Mouse (Mus musculus): Measurements from ENCODE around the gene Themis. TPM values are rescaled to one million over a fixed set of nuclear protein-coding genes. Genes with fewer than 3 reads are reported as not detected.

Gene Themis
- polyA plus RNA-seq, 1 experiment = not detected

- H3K4me1 ChIP-seq (ENCODE audit: control insufficient read depth) = no peaks in the 10 kb centered on the region
- TF ChIP-seq GATA1 (IDR thresholded peaks at IDR 0.05; ENCODE audit: low read length) (no peak), TAL1 (IDR thresholded peaks at IDR 0.05; ENCODE audit: low read length) (no peak)
- H3K27me3 ChIP-seq (ENCODE audit: control insufficient read depth) = no peaks in the 10 kb centered on the region
- H3K36me3 ChIP-seq (ENCODE audit: control insufficient read depth) = no peaks in the 10 kb centered on the region
- no peaks in the 10 kb centered on the region for H3K9me3 ChIP-seq (ENCODE audit: control insufficient read depth, low read length)
- H3K4me3 ChIP-seq (replicated peaks) = no peak overlapping the region
Observed at GRCm38 (mm10) chr10:28842605-28843004, 174.4 kb downstream of the Themis start.

GRCm38 (mm10) chr10:28843755-28844717 is 175.9 kb downstream of the Themis start:
- Histone ChIP-seq H3K9me3 (ENCODE audit: control insufficient read depth, low read length) (no peaks in the 10 kb centered on the region), H3K4me3 (replicated peaks) (no peak overlapping the region), H3K27me3 (ENCODE audit: control insufficient read depth) (no peaks in the 10 kb centered on the region), H3K36me3 (ENCODE audit: control insufficient read depth) (no peaks in the 10 kb centered on the region), H3K4me1 (ENCODE audit: control insufficient read depth) (no peaks in the 10 kb centered on the region)
- TF ChIP-seq GATA1 (IDR thresholded peaks at IDR 0.05; ENCODE audit: low read length) = no peak
- TF ChIP-seq TAL1 (IDR thresholded peaks at IDR 0.05; ENCODE audit: low read length) = no peak

GRCm38 (mm10) chr10:28856154-28856553 is 188.0 kb downstream of the Themis start:
- no peaks in the 10 kb centered on the region for H3K9me3 ChIP-seq (ENCODE audit: control insufficient read depth, low read length)
- TF ChIP-seq GATA1 (IDR thresholded peaks at IDR 0.05; ENCODE audit: low read length) = no peak
- no peak for TF ChIP-seq TAL1 (IDR thresholded peaks at IDR 0.05; ENCODE audit: low read length)
- no peaks in the 10 kb centered on the region for H3K4me1 ChIP-seq (ENCODE audit: control insufficient read depth)
- no peaks in the 10 kb centered on the region for H3K27me3 ChIP-seq (ENCODE audit: control insufficient read depth)
- H3K36me3 ChIP-seq (ENCODE audit: control insufficient read depth) = no peaks in the 10 kb centered on the region
- H3K4me3 ChIP-seq (replicated peaks) = no peak overlapping the region

- Histone ChIP-seq H3K9me3 (ENCODE audit: control insufficient read depth, low read length) (no peaks in the 10 kb centered on the region), H3K4me1 (ENCODE audit: control insufficient read depth) (no peaks in the 10 kb centered on the region), H3K36me3 (ENCODE audit: control insufficient read depth) (no peaks in the 10 kb centered on the region), H3K27me3 (ENCODE audit: control insufficient read depth) (no peaks in the 10 kb centered on the region), H3K4me3 (replicated peaks) (no peak overlapping the region)
- TF ChIP-seq TAL1 (IDR thresholded peaks at IDR 0.05; ENCODE audit: low read length) (no peak), GATA1 (IDR thresholded peaks at IDR 0.05; ENCODE audit: low read length) (no peak)
Observed at GRCm38 (mm10) chr10:28870580-28871354, 202.6 kb downstream of the Themis start.

GRCm38 (mm10) chr10:28874605-28875004 is 206.4 kb downstream of the Themis start:
- Histone ChIP-seq H3K4me3 (replicated peaks) (no peak overlapping the region), H3K4me1 (ENCODE audit: control insufficient read depth) (no peaks in the 10 kb centered on the region), H3K27me3 (ENCODE audit: control insufficient read depth) (no peaks in the 10 kb centered on the region), H3K36me3 (ENCODE audit: control insufficient read depth) (no peaks in the 10 kb centered on the region), H3K9me3 (ENCODE audit: control insufficient read depth, low read length) (no peaks in the 10 kb centered on the region)
- TF ChIP-seq GATA1 (IDR thresholded peaks at IDR 0.05; ENCODE audit: low read length) = no peak
- TF ChIP-seq TAL1 (IDR thresholded peaks at IDR 0.05; ENCODE audit: low read length) = no peak

GRCm38 (mm10) chr10:28887643-28888042 is 219.5 kb downstream of the Themis start:
- no peaks in the 10 kb centered on the region for H3K36me3 ChIP-seq (ENCODE audit: control insufficient read depth)
- TF ChIP-seq GATA1 (IDR thresholded peaks at IDR 0.05; ENCODE audit: low read length) (no peak), TAL1 (IDR thresholded peaks at IDR 0.05; ENCODE audit: low read length) (no peak)
- no peaks in the 10 kb centered on the region for H3K27me3 ChIP-seq (ENCODE audit: control insufficient read depth)
- H3K9me3 ChIP-seq (ENCODE audit: control insufficient read depth, low read length) = no peaks in the 10 kb centered on the region
- H3K4me1 ChIP-seq (ENCODE audit: control insufficient read depth) = no peaks in the 10 kb centered on the region
- no peak overlapping the region for H3K4me3 ChIP-seq (replicated peaks)

- TF ChIP-seq TAL1 (IDR thresholded peaks at IDR 0.05; ENCODE audit: low read length) = no peak
- TF ChIP-seq GATA1 (IDR thresholded peaks at IDR 0.05; ENCODE audit: low read length) = no peak
- Histone ChIP-seq H3K9me3 (ENCODE audit: control insufficient read depth, low read length) (no peaks in the 10 kb centered on the region), H3K36me3 (ENCODE audit: control insufficient read depth) (no peaks in the 10 kb centered on the region), H3K4me3 (replicated peaks) (no peak overlapping the region), H3K27me3 (ENCODE audit: control insufficient read depth) (no peaks in the 10 kb centered on the region), H3K4me1 (ENCODE audit: control insufficient read depth) (no peaks in the 10 kb centered on the region)
Observed at GRCm38 (mm10) chr10:28890886-28891285, 222.7 kb downstream of the Themis start.

- TF ChIP-seq GATA1 (IDR thresholded peaks at IDR 0.05; ENCODE audit: low read length) (no peak), TAL1 (IDR thresholded peaks at IDR 0.05; ENCODE audit: low read length) (no peak)
- Histone ChIP-seq H3K36me3 (ENCODE audit: control insufficient read depth) (no peaks in the 10 kb centered on the region), H3K9me3 (ENCODE audit: control insufficient read depth, low read length) (no peaks in the 10 kb centered on the region), H3K4me1 (ENCODE audit: control insufficient read depth) (no peaks in the 10 kb centered on the region), H3K4me3 (replicated peaks) (no peak overlapping the region), H3K27me3 (ENCODE audit: control insufficient read depth) (no peaks in the 10 kb centered on the region)
Observed at GRCm38 (mm10) chr10:28898351-28898750, 230.2 kb downstream of the Themis start.

All from erythroblast, embryonic 14.5 days (primary cell).